Mouse (Mus musculus) C2C12 (cell line): ENCODE measurements at regions not wholly inside any gene's neighbourhood (a gene's known extent, or its start where the extent isn't known, plus 50 kb on each side); places are given as distances from the start of the nearest gene placed in this dataset.

Source experiments
- CEBPB ChIP-seq: IDR thresholded peaks from one replicate; pipeline ENCODE4 v1.6.1; 2011; ENCODE audit warnings: low read depth, mild to moderate bottlenecking, control low read depth, moderate library complexity
- CTCF ChIP-seq: IDR thresholded peaks from one replicate; pipeline ENCODE4 v1.5.1; 2011; ENCODE audit not compliant: control insufficient read depth, insufficient read depth, insufficient read length
- FOSL1 ChIP-seq: IDR thresholded peaks from one replicate; pipeline ENCODE4 v1.8.0; 2011; ENCODE audit warnings: mild to moderate bottlenecking, low read length; ENCODE audit not compliant: poor library complexity, insufficient read depth, severe bottlenecking
- MAX ChIP-seq: IDR thresholded peaks from one replicate; pipeline ENCODE4 v1.6.1; 2011; ENCODE audit warnings: mild to moderate bottlenecking, control low read depth
- MYOG ChIP-seq: IDR thresholded peaks from one replicate; pipeline ENCODE4 v1.6.1; 2011; ENCODE audit not compliant: control insufficient read depth, insufficient read length; ENCODE audit errors: extremely low read depth

- TF ChIP-seq CTCF (no peak), FOSL1 (no peak), MYOG (no peak), MAX (no peak), CEBPB (no peak)
These were observed 109.7 kb downstream of the Nr2f2 start for GRCm38 (mm10) chr7:70256806-70257205.
